Mouse (Mus musculus) cerebellum, adult 2 months (tissue): ENCODE data around the gene Neb. TPM values are rescaled to one million over a fixed set of nuclear protein-coding genes. Genes with fewer than 3 reads are reported as not detected.

Source experiments
- DNase-seq, 2 experiments: peaks; one replicate each; pipeline ENCODE4 v3.0.0; 2021
- H3K27ac ChIP-seq: fragments of 200-500 bp; 2 replicates; pipeline ENCODE4 v1.5.1; 2012; ENCODE audit warnings: low read length, control low read depth, inconsistent platforms; ENCODE audit not compliant: insufficient read depth
- H3K27me3 ChIP-seq: fragments of 200-500 bp; 2 replicates; pipeline ENCODE4 v1.6.1; 2012; ENCODE audit warnings: inconsistent platforms, mild to moderate bottlenecking, low read length, moderate library complexity; ENCODE audit not compliant: control insufficient read depth, insufficient read depth
- H3K4me1 ChIP-seq: fragments of 200-500 bp; 2 replicates; pipeline ENCODE4 v1.6.1; 2011; ENCODE audit warnings: low read length; ENCODE audit not compliant: control insufficient read depth, insufficient read depth
- H3K4me3 ChIP-seq: fragments of 200-500 bp; replicated peaks from 2 replicates; pipeline ENCODE3; 2011; ENCODE audit warnings: mild to moderate bottlenecking, low read depth, low read length, control low read depth; ENCODE audit not compliant: insufficient read depth
- CTCF ChIP-seq: fragments of 200-500 bp; IDR thresholded peaks from 2 replicates; pipeline ENCODE4 v1.5.1; 2011; ENCODE audit warnings: low read depth, mild to moderate bottlenecking, control low read depth, low read length, moderate library complexity, borderline replicate concordance; ENCODE audit not compliant: insufficient read depth
- POLR2A ChIP-seq: fragments of 200-500 bp; IDR thresholded peaks from 2 replicates; pipeline ENCODE4 v1.6.1; 2011; ENCODE audit warnings: low read length, control low read depth, borderline replicate concordance; ENCODE audit not compliant: insufficient read depth
- WGBS: fragments of 180-500 bp; shearing (Covaris S2); methylation state at CpG from one replicate; pipeline ENCODE4 v1.1.7; 2018; 5-methylcytosine and 5-hydroxymethylcytosine counted together
- polyA plus RNA-seq: library from polyadenylated mRNA; depleted of rRNA; stranded (reverse); fragments of >200 nt; gene quantifications from 2 replicates; pipeline ENCODE4 v1.2.3, GENCODE M21; 2012

Gene Neb
- polyA plus RNA-seq, 1 experiment = 10.8 TPM

DNA sequence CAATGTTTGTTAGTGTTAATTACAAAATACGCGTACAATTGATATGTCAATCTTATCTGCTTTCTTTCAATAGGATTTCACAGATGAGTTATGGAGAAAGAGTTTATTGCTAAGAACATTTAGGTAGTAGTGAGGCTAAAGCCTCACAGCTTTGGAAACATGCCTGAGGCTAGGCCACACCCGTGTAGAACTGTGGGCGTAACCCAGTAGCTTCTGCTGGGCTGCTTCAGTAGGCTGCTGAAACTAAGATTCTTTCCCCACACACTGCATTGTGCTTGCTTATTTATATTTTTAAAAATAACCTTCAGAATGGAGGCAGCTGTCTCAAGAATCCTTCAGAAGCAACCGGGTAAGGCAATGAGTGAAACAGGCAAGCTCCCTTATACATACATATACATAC is 16.3 kb upstream of the Neb start:
- no peak overlapping the region for H3K4me3 ChIP-seq
- H3K27ac ChIP-seq = no peak overlapping the region
- H3K4me1 ChIP-seq = no peaks in the 10 kb centered on the region
- DNase-seq = no peak
- 88% methylated on average over 5 of the region's 5 CpGs for WGBS
- H3K27me3 ChIP-seq = no peaks in the 10 kb centered on the region
- TF ChIP-seq POLR2A (no peak), CTCF (no peak)

DNA sequence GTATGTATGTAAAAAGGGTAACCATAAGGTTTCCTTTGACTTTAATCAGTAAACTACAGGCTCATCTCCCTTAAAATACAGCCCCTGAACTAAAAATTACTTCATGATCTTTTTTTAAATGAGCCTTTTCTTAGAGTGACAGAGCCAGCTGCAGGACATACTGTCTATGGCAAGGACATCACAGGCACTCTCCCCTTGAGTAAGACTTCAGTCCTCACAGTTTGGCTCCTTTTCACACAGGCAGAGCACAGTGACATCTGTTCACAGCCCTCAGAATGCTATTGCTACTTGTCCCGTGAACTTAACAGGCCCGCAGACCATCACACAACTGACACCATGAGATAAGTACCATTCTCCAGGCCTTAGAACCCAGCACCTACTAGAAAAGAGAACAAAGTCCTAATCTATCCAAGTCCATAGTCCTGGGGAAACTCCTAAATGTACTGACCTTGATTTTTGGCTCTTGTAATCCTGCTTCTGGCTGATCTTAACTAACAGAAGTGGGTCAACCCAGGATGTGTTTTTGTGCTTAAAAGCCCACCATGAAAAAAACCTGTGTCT is 12.2 kb upstream of the Neb start:
- Histone ChIP-seq H3K4me3 (no peak overlapping the region), H3K4me1 (peaks cover 3% of the 10 kb centered on the region; the same call in 1 of the 2 replicates), H3K27ac (no peak overlapping the region), H3K27me3 (no peaks in the 10 kb centered on the region)
- no peak for TF ChIP-seq CTCF
- TF ChIP-seq POLR2A = no peak
- WGBS = 48% methylated on average over 2 of the region's 2 CpGs
- no peak for DNase-seq

DNA sequence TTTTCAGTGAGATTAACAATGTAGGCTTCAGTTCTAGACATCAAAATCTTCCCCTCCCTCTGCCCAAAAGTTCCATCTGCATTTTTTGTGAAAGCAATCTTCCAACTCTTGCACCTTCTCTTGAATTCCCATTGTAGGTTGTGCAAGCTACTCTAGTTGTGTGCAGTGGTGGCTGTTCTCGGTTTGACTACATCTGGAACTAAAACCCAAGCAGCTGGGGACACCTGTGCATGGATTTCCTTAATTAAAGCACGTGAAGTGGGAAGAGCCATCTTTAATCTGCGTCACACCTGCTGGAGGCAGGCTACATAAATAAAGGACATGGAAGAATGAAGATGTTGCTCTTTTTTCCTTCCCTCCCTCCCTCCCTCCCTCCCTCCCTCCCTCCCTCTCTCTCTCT is 11.7 kb upstream of the Neb start:
- 88% methylated on average over 3 of the region's 3 CpGs for WGBS
- DNase-seq = no peak
- TF ChIP-seq CTCF = no peak
- no peak for TF ChIP-seq POLR2A
- peaks cover 3% of the 10 kb centered on the region; the same call in 1 of the 2 replicates for H3K4me1 ChIP-seq
- H3K27me3 ChIP-seq = no peaks in the 10 kb centered on the region
- H3K4me3 ChIP-seq = no peak overlapping the region
- no peak overlapping the region for H3K27ac ChIP-seq

DNA sequence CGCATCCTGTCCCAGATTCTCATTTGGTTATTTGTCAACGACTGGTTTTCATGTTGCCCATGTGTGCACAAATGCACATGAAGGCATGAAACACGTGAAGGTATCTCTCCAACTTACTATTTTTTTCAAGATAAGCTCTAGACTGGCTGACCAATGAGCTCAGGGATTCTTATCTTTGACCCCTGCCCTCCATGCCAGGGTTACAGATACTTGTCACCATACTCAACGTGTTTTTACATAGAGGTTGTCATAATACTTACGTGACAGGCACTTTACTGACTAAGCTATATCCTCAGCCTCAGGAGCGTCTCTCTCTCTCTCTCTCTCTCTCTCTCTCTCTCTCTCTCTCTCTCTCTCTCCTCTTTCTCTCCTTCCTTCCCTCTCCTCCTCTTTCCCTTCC is 8.2 kb upstream of the Neb start:
- no peak for DNase-seq
- Histone ChIP-seq H3K27me3 (no peaks in the 10 kb centered on the region), H3K27ac (no peak overlapping the region), H3K4me1 (peaks cover 3% of the 10 kb centered on the region; the same call in 1 of the 2 replicates), H3K4me3 (no peak overlapping the region)
- TF ChIP-seq CTCF (no peak), POLR2A (no peak)
- WGBS = 95% methylated on average over 6 of the region's 6 CpGs

DNA sequence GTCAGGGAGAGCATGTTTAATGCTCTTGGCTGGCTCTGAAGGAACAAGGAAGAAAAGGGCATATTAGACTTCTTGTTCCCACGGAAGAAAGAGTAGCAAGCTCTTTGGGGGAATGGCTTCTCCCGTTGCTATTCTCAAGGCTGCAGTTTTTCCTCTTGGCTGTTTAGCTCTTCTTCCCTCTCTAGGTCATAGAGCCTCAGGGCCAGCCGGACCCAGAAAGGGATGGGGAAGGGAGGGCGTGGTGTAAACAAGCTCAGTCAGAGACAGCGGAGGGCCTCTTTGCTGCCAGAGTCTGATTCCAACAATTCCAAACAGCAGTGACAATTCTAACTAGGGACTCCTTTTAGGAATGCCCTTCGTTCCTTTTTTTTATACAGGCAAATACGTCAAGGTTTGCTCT is 7.8 kb upstream of the Neb start:
- Histone ChIP-seq H3K4me3 (no peak overlapping the region), H3K27ac (no peak overlapping the region), H3K4me1 (peaks cover 3% of the 10 kb centered on the region; the same call in 1 of the 2 replicates), H3K27me3 (no peaks in the 10 kb centered on the region)
- no peak for TF ChIP-seq POLR2A
- no peak for TF ChIP-seq CTCF
- 79% methylated on average over 7 of the region's 7 CpGs for WGBS
- DNase-seq = no peak

DNA sequence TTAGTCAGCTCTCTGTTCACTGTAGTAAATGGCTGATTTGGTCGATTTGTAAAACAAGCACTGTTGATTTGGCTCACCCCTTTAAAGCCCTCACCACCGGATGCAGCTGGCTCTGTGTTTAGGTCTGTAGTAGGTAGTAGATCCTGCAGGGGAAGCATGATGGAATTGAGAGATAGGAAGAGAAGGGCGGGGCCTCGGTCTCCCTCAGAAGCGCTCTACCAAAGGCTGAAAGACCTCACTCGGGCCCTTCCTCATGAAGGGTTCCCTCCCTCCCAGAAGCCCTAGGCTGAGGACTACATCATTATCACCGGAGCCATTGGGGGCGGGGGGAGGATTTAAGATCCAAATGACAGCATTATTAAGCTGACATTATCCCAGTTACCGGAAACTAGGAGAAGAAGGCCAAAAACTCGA is 581 bp upstream of the Neb start:
- no peaks in the 10 kb centered on the region for H3K4me1 ChIP-seq
- TF ChIP-seq CTCF = no peak
- no peak for TF ChIP-seq POLR2A
- 84% methylated on average over 10 of the region's 10 CpGs for WGBS
- DNase-seq = no peak
- no peak overlapping the region for H3K4me3 ChIP-seq
- H3K27me3 ChIP-seq = no peaks in the 10 kb centered on the region
- H3K27ac ChIP-seq = no peak overlapping the region

DNA sequence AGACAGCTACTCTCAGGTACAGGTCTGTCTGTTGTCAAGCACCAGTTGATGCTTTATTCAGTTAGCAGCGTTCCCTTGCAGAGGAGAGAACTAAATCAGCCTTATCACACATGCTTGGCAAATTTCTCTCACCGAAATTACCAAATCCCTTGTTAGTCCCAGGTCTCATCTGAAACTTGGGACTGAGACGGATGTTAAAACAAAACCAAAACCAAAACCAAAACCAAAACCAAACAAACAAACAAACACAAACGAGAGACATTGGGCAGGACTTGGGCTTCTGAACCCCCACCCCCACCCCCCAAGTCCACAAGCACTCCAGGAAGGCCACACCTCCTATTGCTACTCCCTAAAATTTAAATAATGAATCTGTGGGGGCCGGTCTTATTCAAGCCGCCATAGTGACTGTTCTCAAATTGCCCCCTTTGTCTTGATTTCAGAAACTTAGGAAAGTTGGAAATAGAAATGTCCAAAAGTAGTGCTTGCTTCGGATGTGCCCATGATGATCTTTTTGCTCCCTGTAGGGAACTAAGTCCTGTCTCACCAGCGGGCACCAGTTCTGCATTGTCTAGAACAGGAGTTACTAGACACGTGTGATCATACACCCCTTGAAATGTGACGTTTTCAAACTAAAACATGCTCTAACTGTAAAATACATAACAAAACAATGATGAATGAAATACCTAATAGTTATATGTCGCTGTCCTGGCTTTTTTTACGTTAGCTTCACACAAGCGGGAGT is 397 bp downstream of the Neb start:
- Histone ChIP-seq H3K27ac (no peak overlapping the region), H3K27me3 (no peaks in the 10 kb centered on the region), H3K4me3 (no peak overlapping the region), H3K4me1 (no peaks in the 10 kb centered on the region)
- WGBS = 72% methylated on average over 13 of the region's 13 CpGs
- TF ChIP-seq CTCF (no peak), POLR2A (no peak)
- no peak for DNase-seq

DNA sequence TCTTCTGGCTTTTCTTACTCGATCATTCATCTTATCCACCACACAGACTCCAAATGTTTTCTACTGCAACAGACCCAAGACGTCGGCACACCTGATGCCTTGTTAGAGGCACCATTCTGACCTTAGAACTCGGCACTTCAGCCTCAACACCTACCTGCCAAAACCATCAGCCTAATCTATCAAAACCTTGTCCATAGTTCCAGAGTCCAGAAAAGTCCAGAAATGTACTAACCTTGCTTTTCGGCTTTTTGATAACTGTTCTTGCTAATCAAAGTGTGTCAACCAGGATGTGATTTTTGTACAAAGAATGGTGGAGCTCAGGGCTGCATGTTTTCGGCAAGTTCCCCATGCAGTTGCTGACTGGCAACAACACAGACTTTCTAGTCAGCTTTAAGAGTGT is 3.6 kb downstream of the Neb start:
- no peak overlapping the region for H3K27ac ChIP-seq
- peak in 1 of 2 experiments; percentile 1 for DNase-seq
- 94% methylated on average over 6 of the region's 6 CpGs for WGBS
- H3K4me3 ChIP-seq = no peak overlapping the region
- H3K4me1 ChIP-seq = peaks cover 3% of the 10 kb centered on the region
- H3K27me3 ChIP-seq = no peaks in the 10 kb centered on the region
- TF ChIP-seq CTCF (no peak), POLR2A (no peak)
